Mouse (Mus musculus): ENCODE results near the gene Gpi1.

DNA sequence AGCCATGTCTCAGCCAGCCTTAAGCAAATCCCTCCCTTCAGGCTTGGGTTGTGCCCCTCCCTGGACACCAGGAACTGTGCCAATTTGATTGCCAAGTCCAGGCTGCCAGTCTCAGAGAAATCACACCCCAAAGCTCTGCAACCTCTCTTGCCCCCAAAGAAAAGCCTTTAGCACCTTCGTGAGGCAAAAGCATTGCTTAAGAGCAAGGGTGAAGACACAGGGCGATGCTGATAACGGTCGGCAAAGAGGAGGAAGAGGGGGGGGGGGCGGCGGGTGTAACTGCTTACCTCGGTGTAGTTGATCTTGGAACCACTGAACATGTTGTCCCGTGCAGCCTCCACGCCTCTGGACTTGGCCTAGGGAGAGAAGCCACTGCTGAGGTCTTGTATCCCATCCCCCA lies 1.5 kb downstream of the Gpi1 start:
- no peak for TF ChIP-seq POLR2A (IDR thresholded peaks at IDR 0.05; ENCODE audit: low read depth, low read length)
- TF ChIP-seq CTCF (IDR thresholded peaks at IDR 0.05; ENCODE audit: borderline replicate concordance, insufficient read depth, low read length): no peak

Measured in embryonic fibroblast, embryonic 13.5 days (primary cell).